Mouse (Mus musculus) 3T3-L1 (cell line): Measurements from ENCODE around the gene Vmn1r50.
"Not testable (repeated sequence)": the region's sequence is repeated elsewhere in the genome, so short reads cannot be mapped to it uniquely, and the experiment has no call there.

Experiments
- DNase-seq: peaks from one replicate; pipeline ENCODE4 v3.0.0-alpha.2; 2015; ENCODE audit warnings: low read depth, low spot score

The Vmn1r50 gene

GRCm38 (mm10) chr6:90101130-90101529 lies at the start of gene Vmn1r50:
Gene Vmn1r50, plus strand, starts transcription at chr6:90101430.
- no peak for DNase-seq

- no peak for DNase-seq
Observed at GRCm38 (mm10) chr6:90078406-90078805, 22.8 kb upstream of the Vmn1r50 start, which contains the start of gene Vmn1r49. Gene Vmn1r49, minus strand, starts transcription at chr6:90078506.

GRCm38 (mm10) chr6:90100566-90100965 lies 664 bp upstream of the Vmn1r50 start:
- peak; percentile 73 for DNase-seq

GRCm38 (mm10) chr6:90122296-90122695 lies 21.1 kb downstream of the Vmn1r50 start, which contains the start of gene Vmn1r51:
Gene Vmn1r51, plus strand, starts transcription at chr6:90122596.
- DNase-seq: not testable (repeated sequence)
